Mouse (Mus musculus) kidney, postnatal 0 days (tissue): ENCODE results near the gene Mob3b. TPM values are rescaled to one million over a fixed set of nuclear protein-coding genes. Genes with fewer than 3 reads are reported as not detected.

Experiments used
- ATAC-seq: fragments of 200-750 bp; cut with Nextera tagmentation; replicated peaks from 2 replicates; pipeline ENCODE4 v1.8.0; 2017; ENCODE audit warnings: low read depth, moderate number of reproducible peaks, moderate TSS enrichment, moderate library complexity; ENCODE audit not compliant: low FRiP score
- DNase-seq: peaks from one replicate; pipeline ENCODE4 v3.0.0-alpha.2; 2016; ENCODE audit warnings: low spot score
- H3K27ac ChIP-seq: fragments of 300-500 bp; sonication (generic); 2 replicates; pipeline ENCODE4 v1.5.1; 2014; ENCODE audit warnings: mild to moderate bottlenecking
- H3K27me3 ChIP-seq: fragments of 300-500 bp; sonication (generic); 2 replicates; pipeline ENCODE4 v1.6.1; 2014; ENCODE audit warnings: low read length, mixed read lengths; ENCODE audit not compliant: insufficient read depth
- H3K36me3 ChIP-seq: fragments of 300-500 bp; sonication (generic); 2 replicates; pipeline ENCODE4 v1.6.1; 2014; ENCODE audit warnings: low read length, mixed read lengths; ENCODE audit not compliant: insufficient read depth
- H3K4me1 ChIP-seq: fragments of 300-500 bp; sonication (generic); replicated peaks from 2 replicates; pipeline ENCODE4 v1.6.1; 2014; ENCODE audit warnings: antibody characterized with exemption, low read length, mixed read lengths; ENCODE audit not compliant: insufficient read depth
- H3K4me2 ChIP-seq: fragments of 300-500 bp; sonication (generic); 2 replicates; pipeline ENCODE4 v1.6.1; 2014; ENCODE audit warnings: mild to moderate bottlenecking, low read length, moderate library complexity, mixed read lengths
- H3K4me3 ChIP-seq: fragments of 300-500 bp; sonication (generic); replicated peaks from 2 replicates; pipeline ENCODE4 v1.5.1; 2014; ENCODE audit warnings: low read depth, low read length
- H3K9ac ChIP-seq: fragments of 300-500 bp; sonication (generic); 2 replicates; pipeline ENCODE4 v1.6.1; 2014; ENCODE audit warnings: low read depth, low read length
- H3K9me3 ChIP-seq: fragments of 300-500 bp; sonication (generic); replicated peaks from 2 replicates; pipeline ENCODE4 v1.6.1; 2016; ENCODE audit warnings: low read length, inconsistent platforms, mixed read lengths
- CTCF ChIP-seq: IDR thresholded peaks from 2 replicates; pipeline ENCODE4 v1.5.1; 2016; ENCODE audit warnings: antibody characterized with exemption, low read depth, mild to moderate bottlenecking, moderate library complexity
- WGBS: fragments of 180-500 bp; shearing (Covaris S2); extraction: QIAGEN DNeasy Blood & Tissue Kit; methylation state at CpG from one replicate; pipeline ENCODE4 v1.1.7; 2014; 5-methylcytosine and 5-hydroxymethylcytosine counted together
- polyA plus RNA-seq: library from polyadenylated mRNA; unstranded; fragments of >200 nt; fragmentation: Nextera tagmentation; extraction: Ambion mirVana; gene quantifications from 2 replicates; pipeline ENCODE4 v1.2.1, GENCODE M21; 2015

Mob3b gene
- polyA plus RNA-seq, 1 experiment from 2014 or later: 13.1 TPM

DNA sequence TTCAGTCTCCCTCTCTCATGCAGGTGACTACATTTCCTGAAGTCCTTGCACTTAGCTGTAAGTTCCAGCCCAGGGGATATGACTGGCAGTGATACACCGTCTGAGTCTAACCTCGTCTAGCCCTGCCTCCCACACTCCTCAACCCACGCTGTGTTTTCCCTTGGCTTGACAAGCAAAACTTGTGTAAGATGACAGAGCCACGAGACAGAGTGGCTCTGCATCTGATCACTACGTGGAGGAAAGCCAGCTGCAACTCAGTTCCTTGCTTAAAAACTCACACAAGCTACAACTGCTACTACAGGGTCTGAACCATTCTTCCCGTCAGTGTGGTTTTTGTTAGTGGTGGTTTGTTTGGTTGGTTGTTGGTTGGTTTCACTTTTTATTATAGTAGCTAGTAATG is 17.0 kb downstream of the Mob3b start:
- H3K27ac ChIP-seq: no peak overlapping the region
- ATAC-seq (no peak), DNase-seq (no peak)
- no peaks in the 10 kb centered on the region for H3K9me3 ChIP-seq
- H3K4me2 ChIP-seq: no peak overlapping the region
- no peak for TF ChIP-seq CTCF
- H3K36me3 ChIP-seq: no peaks in the 10 kb centered on the region
- H3K27me3 ChIP-seq: no peaks in the 10 kb centered on the region
- H3K9ac ChIP-seq: no peak overlapping the region
- no peaks in the 10 kb centered on the region for H3K4me1 ChIP-seq
- H3K4me3 ChIP-seq: no peak overlapping the region
- WGBS: 35% methylated on average over 6 of the region's 6 CpGs

DNA sequence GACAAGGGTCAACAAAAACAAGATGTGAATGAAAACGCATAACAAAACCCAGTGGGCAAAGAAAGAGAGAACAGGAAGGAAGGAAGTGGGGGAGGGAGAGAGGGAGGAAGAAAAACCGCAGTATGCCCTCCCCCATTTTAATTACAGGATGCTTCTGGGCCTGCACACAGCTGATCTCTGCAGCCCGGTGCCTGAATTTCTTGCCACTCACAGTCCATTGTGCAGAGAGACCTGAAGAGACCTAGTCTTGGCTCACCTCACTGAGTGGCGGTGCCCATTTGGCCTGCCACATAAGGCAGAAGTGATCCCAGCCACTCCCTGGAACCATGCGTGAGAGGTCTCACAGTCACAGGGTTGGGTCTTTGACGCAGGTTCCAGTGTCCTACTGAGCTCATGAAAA is 19.2 kb downstream of the Mob3b start:
- Histone ChIP-seq H3K27me3 (no peaks in the 10 kb centered on the region), H3K9me3 (no peaks in the 10 kb centered on the region), H3K4me3 (no peak overlapping the region), H3K9ac (no peak overlapping the region), H3K4me2 (no peak overlapping the region), H3K4me1 (peaks cover 4% of the 10 kb centered on the region; the same call in 1 of the 2 replicates), H3K27ac (no peak overlapping the region), H3K36me3 (no peaks in the 10 kb centered on the region)
- no peak for TF ChIP-seq CTCF
- DNase-seq: no peak
- WGBS: 55% methylated on average over 6 of the region's 6 CpGs
- ATAC-seq: no peak

DNA sequence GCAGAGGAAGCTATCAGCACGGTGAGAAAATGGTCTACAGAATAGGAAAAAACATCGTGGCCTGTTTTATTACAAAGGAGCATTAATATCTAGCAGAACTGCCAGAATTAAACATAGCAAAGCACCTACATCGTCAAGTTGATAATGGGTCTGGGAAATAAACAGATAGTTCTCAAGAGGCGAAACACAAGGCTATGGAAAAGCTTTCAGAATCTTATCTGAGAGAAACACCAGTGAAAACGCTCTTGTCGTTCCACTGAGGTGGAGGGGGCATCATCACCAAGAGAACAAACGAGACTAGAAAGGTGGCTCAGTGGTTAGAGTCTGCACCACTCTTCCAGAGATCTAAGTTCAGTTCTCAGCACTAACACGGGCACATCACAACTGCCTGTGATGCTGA is 20.3 kb downstream of the Mob3b start:
- Histone ChIP-seq H3K9me3 (no peaks in the 10 kb centered on the region), H3K4me3 (no peak overlapping the region), H3K27me3 (no peaks in the 10 kb centered on the region), H3K4me2 (no peak overlapping the region), H3K4me1 (peaks cover 4% of the 10 kb centered on the region; the same call in 1 of the 2 replicates), H3K36me3 (no peaks in the 10 kb centered on the region), H3K27ac (no peak overlapping the region), H3K9ac (no peak overlapping the region)
- 84% methylated on average over 8 of the region's 8 CpGs for WGBS
- ATAC-seq (no peak), DNase-seq (no peak)
- no peak for TF ChIP-seq CTCF

DNA sequence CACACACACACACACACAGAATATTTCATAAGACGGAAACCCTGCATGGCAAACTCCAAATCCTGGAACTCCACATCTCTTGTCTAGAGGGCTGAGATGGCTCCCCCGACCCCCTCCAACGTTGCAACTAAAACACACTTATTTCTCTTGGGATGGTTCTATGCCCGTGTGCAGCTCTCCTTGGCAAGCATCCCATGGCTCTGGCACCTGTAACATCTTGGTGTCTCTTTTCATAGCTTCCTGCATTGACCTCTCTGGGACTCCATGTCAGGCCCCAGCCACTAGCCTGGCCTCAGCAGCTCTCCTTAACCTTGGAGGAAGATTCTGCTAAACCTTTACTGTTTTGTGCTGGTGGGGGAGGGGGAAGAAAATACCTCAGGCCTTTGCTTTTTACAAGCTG is 21.5 kb downstream of the Mob3b start:
- H3K36me3 ChIP-seq: no peaks in the 10 kb centered on the region
- no peaks in the 10 kb centered on the region for H3K27me3 ChIP-seq
- H3K4me1 ChIP-seq: peaks cover 4% of the 10 kb centered on the region; the same call in 1 of the 2 replicates
- no peaks in the 10 kb centered on the region for H3K9me3 ChIP-seq
- H3K4me2 ChIP-seq: no peak overlapping the region
- ATAC-seq (0 out of 2 replicates have a peak, but pooled peaks have one; percentile 21), DNase-seq (no peak)
- H3K9ac ChIP-seq: no peak overlapping the region
- H3K27ac ChIP-seq: no peak overlapping the region
- TF ChIP-seq CTCF: no peak
- WGBS: 70% methylated on average over 4 of the region's 4 CpGs
- no peak overlapping the region for H3K4me3 ChIP-seq

DNA sequence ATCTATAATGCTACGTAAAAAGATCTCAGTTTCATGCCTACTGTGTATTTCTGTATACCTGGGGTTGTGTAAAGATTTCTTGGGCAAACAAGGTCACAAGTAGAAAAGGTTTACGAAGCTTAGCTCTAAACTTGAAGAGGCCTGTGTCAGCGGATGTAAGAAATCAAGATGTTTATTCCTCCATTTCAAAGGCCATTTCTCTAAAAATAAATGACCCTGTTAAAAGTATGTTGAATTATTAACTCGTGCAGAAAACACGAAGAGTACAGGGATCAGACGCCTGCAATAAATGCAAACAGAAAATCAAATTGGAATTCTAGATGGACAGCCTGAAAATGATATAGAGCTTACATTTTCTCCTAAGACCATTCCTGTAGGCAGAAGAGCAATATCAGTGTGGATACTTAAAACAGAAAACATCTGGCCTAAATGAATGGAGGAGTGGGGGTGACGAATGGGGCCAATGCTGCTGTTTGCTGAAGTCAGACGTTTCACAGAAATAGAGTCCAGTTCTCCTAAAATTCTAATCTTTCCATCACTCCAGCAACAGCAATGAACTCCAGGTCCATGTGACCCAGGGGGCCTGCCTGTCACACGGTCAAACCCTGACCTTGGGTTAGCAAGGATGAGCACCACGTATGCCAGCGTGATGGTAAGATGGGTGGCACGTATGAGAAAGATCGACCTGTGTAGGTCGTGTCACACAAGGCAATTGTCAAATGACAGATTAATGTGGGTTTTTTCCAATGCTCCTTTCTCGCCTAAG is 22.3 kb downstream of the Mob3b start:
- Histone ChIP-seq H3K36me3 (no peaks in the 10 kb centered on the region), H3K27me3 (no peaks in the 10 kb centered on the region), H3K9me3 (no peaks in the 10 kb centered on the region), H3K4me1 (peaks cover 6% of the 10 kb centered on the region; the same call in 1 of the 2 replicates), H3K9ac (no peak overlapping the region), H3K27ac (0 out of 2 replicates have a peak overlapping the region, but pooled peaks have one; percentile 31), H3K4me2 (no peak overlapping the region), H3K4me3 (no peak overlapping the region)
- TF ChIP-seq CTCF: no peak
- ATAC-seq (no peak), DNase-seq (no peak)
- 48% methylated on average over 15 of the region's 15 CpGs for WGBS

DNA sequence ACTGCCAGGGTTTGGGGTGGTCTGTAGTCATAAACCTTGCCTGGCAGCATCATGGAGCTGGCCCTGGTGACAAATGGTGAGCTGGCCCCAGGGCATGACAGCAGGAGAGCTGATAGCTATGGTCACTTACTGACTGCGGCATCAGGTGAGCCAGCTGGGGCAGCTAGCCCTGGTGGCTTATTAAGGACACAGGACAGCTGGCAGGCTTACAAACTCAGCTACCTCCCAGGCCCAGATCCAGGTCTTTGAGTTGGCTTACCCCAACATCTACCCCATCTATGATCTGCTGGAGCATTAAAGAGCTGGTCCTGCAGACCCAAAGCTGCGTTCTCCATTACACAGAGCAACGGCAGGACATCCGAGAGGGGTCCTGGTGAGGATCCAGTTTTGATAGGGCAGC is 23.9 kb downstream of the Mob3b start:
- Histone ChIP-seq H3K36me3 (no peaks in the 10 kb centered on the region), H3K4me3 (no peak overlapping the region), H3K4me2 (no peak overlapping the region), H3K9ac (no peak overlapping the region), H3K9me3 (no peaks in the 10 kb centered on the region), H3K4me1 (peaks cover 7% of the 10 kb centered on the region; the same call in 1 of the 2 replicates), H3K27ac (no peak overlapping the region), H3K27me3 (no peaks in the 10 kb centered on the region)
- WGBS: 80% methylated on average over 4 of the region's 4 CpGs
- TF ChIP-seq CTCF: no peak
- no peak for ATAC-seq
- no peak for DNase-seq
